Mouse (Mus musculus) kidney, embryonic 16.5 days (tissue): ENCODE results near the gene Lypd6. TPM values are rescaled to one million over a fixed set of nuclear protein-coding genes. Genes with fewer than 3 reads are reported as not detected.

Experiments used
- ATAC-seq: fragments of 200-750 bp; cut with Nextera tagmentation; 2 replicates; pipeline ENCODE4 v1.8.0; 2017; ENCODE audit warnings: moderate TSS enrichment; ENCODE audit not compliant: low FRiP score, low TSS enrichment
- H3K27ac ChIP-seq: fragments of 300-500 bp; sonication (generic); 2 replicates; pipeline ENCODE4 v1.5.1; 2014; ENCODE audit warnings: low read length
- H3K27me3 ChIP-seq: fragments of 300-500 bp; sonication (generic); 2 replicates; pipeline ENCODE4 v1.6.1; 2014; ENCODE audit warnings: low read length, control low read depth, mixed read lengths; ENCODE audit not compliant: insufficient read depth
- H3K36me3 ChIP-seq: fragments of 300-500 bp; sonication (generic); 2 replicates; pipeline ENCODE4 v1.6.1; 2014; ENCODE audit warnings: low read length, control low read depth, mixed read lengths; ENCODE audit not compliant: insufficient read depth
- H3K4me1 ChIP-seq: fragments of 300-500 bp; sonication (generic); 2 replicates; pipeline ENCODE4 v1.6.1; 2014; ENCODE audit warnings: low read length, control low read depth, mixed read lengths; ENCODE audit not compliant: insufficient read depth
- H3K4me2 ChIP-seq: fragments of 300-500 bp; sonication (generic); replicated peaks from 2 replicates; pipeline ENCODE4 v1.6.1; 2014; ENCODE audit warnings: low read depth, low read length
- H3K4me3 ChIP-seq: fragments of 300-500 bp; sonication (generic); 2 replicates; pipeline ENCODE4 v1.5.1; 2014; ENCODE audit warnings: mild to moderate bottlenecking, low read length
- H3K9ac ChIP-seq: fragments of 300-500 bp; sonication (generic); replicated peaks from 2 replicates; pipeline ENCODE4 v1.6.1; 2014; ENCODE audit warnings: low read length
- H3K9me3 ChIP-seq: fragments of 300-500 bp; sonication (generic); 2 replicates; pipeline ENCODE4 v1.6.1; 2016; ENCODE audit warnings: low read length, control low read depth
- WGBS: fragments of 180-500 bp; shearing (Covaris S2); extraction: QIAGEN DNeasy Blood & Tissue Kit; methylation state at CpG from one replicate; pipeline ENCODE4 v1.1.7; 2014; 5-methylcytosine and 5-hydroxymethylcytosine counted together
- polyA plus RNA-seq: library from polyadenylated mRNA; unstranded; fragments of >200 nt; fragmentation: Nextera tagmentation; extraction: Ambion mirVana; gene quantifications from 2 replicates; pipeline ENCODE4 v1.2.1, GENCODE M21; 2015

Gene Lypd6
- polyA plus RNA-seq: 12.5 and 14.1 TPM in 2 replicates

DNA sequence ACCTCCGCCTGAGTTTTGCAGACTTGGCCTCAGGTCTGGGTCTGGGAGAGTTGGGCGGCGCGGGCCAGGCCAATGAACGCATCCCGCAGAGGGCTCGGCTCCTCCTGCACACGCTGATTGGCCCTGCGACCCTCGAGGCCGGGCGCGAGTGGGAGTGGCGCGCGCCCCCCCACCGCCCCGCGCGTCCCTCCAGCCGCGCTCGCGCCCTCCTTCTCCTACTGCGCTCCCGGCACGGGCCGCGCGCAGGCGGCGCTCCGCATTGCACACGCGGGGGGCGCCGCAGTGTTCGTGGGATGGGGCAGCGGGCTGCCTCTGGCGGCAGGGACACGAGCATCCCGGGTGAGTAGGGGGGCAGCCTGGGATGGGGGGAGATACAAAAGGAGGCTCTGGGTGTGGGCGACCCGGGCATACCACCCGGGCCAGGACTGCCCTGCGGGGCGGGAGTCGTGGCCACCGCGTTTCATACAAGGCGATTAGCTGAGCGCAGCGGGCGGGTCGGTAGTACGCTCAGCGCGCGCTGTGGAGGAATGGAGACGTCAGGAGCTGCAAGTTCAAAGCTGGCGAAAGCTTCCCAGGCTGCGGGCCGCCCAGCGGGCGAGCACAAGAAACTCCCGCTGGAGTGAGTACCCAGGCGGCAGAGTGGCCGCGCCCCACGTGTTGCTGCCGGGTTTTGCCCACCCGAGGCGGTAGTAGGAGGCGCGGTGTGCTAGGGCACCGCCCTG is at the start of gene Lypd6:
Gene Lypd6 (plus strand): TSS at position 184 of the 722 bp plus-strand sequence.
- Histone ChIP-seq H3K27ac (peak within 1 kb of the TSS; percentile 31), H3K36me3 (no peaks in the 10 kb centered on the region), H3K4me1 (peaks cover 16% of the 10 kb centered on the region), H3K27me3 (0 out of 2 replicates have a peak, but pooled peaks cover 3% of the 10 kb centered on the region), H3K9ac (peak within 1 kb of the TSS; percentile 64), H3K9me3 (no peaks in the 10 kb centered on the region), H3K4me3 (peak within 1 kb of the TSS; percentile 60), H3K4me2 (peak within 1 kb of the TSS; percentile 87)
- under 1% methylated on average over 75 of the region's 76 CpGs for WGBS
- peak; percentile 97 for ATAC-seq

DNA sequence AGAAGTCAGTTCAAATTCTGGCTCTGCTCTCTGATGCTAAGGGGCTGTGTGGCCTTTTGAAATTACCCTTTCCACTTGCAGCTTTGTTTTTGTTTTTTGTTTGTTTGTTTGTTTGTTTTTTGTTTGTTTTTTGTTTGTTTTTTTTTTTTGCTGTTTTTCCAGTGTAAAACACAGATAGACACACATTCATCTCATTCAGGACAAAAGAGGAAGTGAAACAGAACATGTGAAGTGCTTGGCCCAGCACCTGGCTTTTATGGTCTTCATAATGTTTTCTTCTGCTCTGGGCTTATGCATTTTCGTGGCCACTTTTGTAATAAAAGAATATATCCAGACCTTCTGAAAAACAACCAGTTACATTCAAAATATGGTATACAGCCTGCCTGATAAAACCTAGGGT is 46.8 kb upstream of the Lypd6 start:
- Histone ChIP-seq H3K4me3 (no peak overlapping the region), H3K4me2 (no peak overlapping the region), H3K36me3 (no peaks in the 10 kb centered on the region), H3K9ac (no peak overlapping the region), H3K27ac (no peak overlapping the region), H3K27me3 (no peaks in the 10 kb centered on the region), H3K4me1 (no peaks in the 10 kb centered on the region), H3K9me3 (no peaks in the 10 kb centered on the region)
- 71% methylated on average over 1 of the region's 1 CpGs for WGBS
- no peak for ATAC-seq

DNA sequence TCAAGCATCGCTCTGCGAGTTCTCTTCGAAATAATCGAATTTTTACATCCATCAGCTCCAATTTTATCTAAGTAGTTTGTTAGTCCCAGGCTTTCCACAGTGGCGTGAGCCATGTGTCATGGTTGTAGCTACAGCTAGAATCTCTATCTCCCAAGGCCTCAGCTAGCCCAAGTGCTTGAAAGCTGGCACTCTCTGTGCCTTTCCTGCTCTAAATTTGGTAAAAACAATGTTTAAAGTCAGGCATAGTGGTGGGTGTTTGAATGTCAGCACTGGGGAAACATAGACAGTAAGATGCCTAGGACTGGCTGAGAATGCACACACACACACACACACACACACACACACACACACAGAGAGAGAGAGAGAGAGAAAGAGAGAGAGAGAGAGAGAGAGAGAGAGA is 40.7 kb upstream of the Lypd6 start:
- no peak for ATAC-seq
- 94% methylated on average over 5 of the region's 5 CpGs for WGBS
- no peak overlapping the region for H3K4me2 ChIP-seq
- H3K4me3 ChIP-seq: no peak overlapping the region
- H3K27me3 ChIP-seq: no peaks in the 10 kb centered on the region
- no peaks in the 10 kb centered on the region for H3K9me3 ChIP-seq
- no peaks in the 10 kb centered on the region for H3K36me3 ChIP-seq
- H3K9ac ChIP-seq: no peak overlapping the region
- H3K27ac ChIP-seq: no peak overlapping the region
- no peaks in the 10 kb centered on the region for H3K4me1 ChIP-seq

DNA sequence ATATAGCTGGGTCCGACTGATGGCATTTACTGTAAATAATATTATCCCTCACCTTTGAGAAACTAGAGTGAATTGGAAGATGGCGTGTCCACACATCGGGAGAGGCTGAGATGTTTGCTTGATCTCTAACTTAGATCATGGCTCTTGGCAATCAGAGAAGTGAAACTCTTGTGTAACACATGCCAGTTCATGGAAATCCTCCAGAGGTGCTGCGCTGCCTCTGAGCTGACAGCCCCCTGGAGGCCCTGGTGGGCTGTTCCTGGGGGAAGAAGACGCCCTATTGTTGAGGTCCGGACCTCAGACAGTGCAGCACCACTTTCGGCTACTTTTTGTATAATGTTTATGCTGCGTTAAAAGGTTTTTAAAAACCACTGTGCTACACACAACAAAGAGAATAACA is 37.3 kb upstream of the Lypd6 start:
- ATAC-seq: no peak
- no peaks in the 10 kb centered on the region for H3K4me1 ChIP-seq
- no peak overlapping the region for H3K4me3 ChIP-seq
- H3K9me3 ChIP-seq: no peaks in the 10 kb centered on the region
- no peaks in the 10 kb centered on the region for H3K27me3 ChIP-seq
- H3K4me2 ChIP-seq: no peak overlapping the region
- H3K36me3 ChIP-seq: no peaks in the 10 kb centered on the region
- H3K27ac ChIP-seq: no peak overlapping the region
- H3K9ac ChIP-seq: no peak overlapping the region
- WGBS: 71% methylated on average over 8 of the region's 8 CpGs

DNA sequence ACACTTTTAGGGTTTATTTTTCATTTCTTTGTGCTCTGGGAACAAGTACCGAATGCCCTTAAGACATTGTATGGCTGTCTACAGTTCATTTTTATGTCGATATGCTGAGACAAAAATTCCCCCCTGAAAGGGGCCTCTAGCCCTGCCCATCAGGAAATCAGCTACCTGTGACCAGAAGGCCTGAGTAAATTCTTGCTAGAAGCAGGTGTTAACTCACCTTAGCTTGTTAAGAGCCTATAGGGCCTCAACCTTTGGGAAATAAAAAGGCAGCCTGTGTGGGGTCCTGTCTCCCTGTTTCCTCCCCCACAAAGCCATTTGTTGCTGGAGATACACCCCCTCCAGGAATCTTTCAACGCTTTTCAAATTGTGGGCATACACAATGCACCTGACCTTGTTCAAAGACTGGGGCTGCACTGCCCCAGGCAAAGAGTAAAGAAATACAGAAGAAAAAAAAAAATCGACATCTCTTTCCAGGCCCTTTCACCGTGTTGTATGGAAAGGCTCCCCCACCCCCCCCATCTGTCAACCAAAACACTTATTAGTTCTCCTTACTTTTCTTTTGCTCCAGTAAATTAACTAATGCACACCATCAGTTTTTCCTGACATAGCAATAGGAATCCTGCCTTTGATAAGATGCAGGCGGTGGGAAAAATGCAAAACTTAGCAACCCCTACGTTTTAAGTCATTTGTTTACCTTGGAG is 21.9 kb upstream of the Lypd6 start:
- H3K36me3 ChIP-seq: no peaks in the 10 kb centered on the region
- no peak overlapping the region for H3K4me2 ChIP-seq
- no peak overlapping the region for H3K4me3 ChIP-seq
- H3K27ac ChIP-seq: no peak overlapping the region
- no peaks in the 10 kb centered on the region for H3K4me1 ChIP-seq
- no peaks in the 10 kb centered on the region for H3K27me3 ChIP-seq
- ATAC-seq: no peak
- no peaks in the 10 kb centered on the region for H3K9me3 ChIP-seq
- WGBS: 56% methylated on average over 7 of the region's 7 CpGs
- H3K9ac ChIP-seq: no peak overlapping the region

DNA sequence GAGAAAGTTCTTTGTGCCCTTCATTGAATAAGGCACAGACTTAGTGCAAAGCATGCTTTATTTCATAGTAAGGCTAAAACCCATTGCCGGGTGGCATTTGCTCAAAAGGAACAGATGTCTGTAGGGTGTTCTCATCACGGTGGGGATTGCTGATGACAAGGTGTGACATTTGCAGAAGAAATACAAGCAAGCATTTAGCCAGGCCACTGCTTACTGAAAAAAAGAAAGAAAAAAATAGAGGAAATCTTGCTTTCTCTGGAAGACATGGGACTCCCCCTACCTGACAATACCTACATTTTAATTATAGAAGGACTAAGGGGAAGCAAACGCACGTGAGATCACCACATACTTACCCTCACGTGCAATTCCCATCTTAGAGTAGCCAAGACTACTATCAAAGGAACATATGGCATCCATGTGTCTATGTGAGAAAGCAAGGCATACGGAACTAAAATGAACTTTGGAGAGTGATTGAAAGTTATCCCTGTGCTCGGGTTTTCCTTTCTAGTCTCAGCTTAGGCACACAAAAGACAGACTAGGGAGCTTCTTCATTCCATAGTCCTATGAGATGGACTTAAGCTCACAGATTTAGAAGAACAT is 21.3 kb upstream of the Lypd6 start:
- no peaks in the 10 kb centered on the region for H3K36me3 ChIP-seq
- H3K9me3 ChIP-seq: no peaks in the 10 kb centered on the region
- no peak for ATAC-seq
- H3K27ac ChIP-seq: no peak overlapping the region
- 76% methylated on average over 7 of the region's 7 CpGs for WGBS
- no peaks in the 10 kb centered on the region for H3K27me3 ChIP-seq
- no peak overlapping the region for H3K9ac ChIP-seq
- H3K4me2 ChIP-seq: no peak overlapping the region
- no peak overlapping the region for H3K4me3 ChIP-seq
- no peaks in the 10 kb centered on the region for H3K4me1 ChIP-seq

DNA sequence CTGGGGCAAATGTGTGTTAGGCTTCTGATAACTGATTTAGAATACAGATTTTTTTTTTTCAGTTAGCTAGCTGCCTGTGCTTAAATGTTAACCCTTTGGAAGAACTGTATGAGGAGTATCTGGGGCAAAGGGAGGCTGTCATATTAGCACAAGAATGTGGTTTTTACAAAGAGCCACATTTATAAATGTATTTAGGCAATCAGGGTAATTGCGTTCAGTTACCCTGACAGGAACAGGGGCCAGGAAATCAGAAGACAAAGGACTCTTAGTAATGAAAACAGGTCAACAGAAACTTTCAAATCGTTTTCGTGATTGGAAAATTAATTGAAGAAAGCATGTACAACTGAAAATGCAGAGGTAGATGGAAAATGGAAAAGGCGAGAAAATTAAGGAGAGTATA is 20.4 kb upstream of the Lypd6 start:
- Histone ChIP-seq H3K27ac (no peak overlapping the region), H3K9me3 (no peaks in the 10 kb centered on the region), H3K27me3 (no peaks in the 10 kb centered on the region), H3K9ac (no peak overlapping the region), H3K36me3 (no peaks in the 10 kb centered on the region), H3K4me1 (no peaks in the 10 kb centered on the region), H3K4me3 (no peak overlapping the region), H3K4me2 (no peak overlapping the region)
- no peak for ATAC-seq
- 79% methylated on average over 4 of the region's 4 CpGs for WGBS

DNA sequence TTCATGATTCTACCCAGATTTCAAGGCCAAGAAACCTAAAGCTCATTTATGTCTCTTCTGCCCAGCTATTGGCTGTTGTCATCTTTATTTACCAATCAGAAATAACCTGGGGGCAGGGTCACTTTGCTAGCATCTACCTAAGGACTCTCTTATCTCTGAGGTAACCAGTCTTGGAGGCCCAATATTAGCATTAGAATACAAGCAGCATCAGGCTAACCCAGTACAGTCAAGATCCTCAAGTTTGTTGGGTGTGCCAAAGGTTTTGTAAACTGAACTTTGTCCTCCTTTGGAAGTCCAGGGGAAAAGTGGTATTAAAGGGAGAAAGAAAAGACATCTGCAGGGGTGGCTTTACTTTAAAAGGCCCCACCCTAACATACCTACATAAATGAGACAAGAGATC is 17.8 kb upstream of the Lypd6 start:
- H3K36me3 ChIP-seq: no peaks in the 10 kb centered on the region
- H3K9ac ChIP-seq: no peak overlapping the region
- H3K4me3 ChIP-seq: no peak overlapping the region
- H3K9me3 ChIP-seq: no peaks in the 10 kb centered on the region
- no peak for ATAC-seq
- no peak overlapping the region for H3K4me2 ChIP-seq
- no peaks in the 10 kb centered on the region for H3K4me1 ChIP-seq
- H3K27ac ChIP-seq: no peak overlapping the region
- H3K27me3 ChIP-seq: no peaks in the 10 kb centered on the region

DNA sequence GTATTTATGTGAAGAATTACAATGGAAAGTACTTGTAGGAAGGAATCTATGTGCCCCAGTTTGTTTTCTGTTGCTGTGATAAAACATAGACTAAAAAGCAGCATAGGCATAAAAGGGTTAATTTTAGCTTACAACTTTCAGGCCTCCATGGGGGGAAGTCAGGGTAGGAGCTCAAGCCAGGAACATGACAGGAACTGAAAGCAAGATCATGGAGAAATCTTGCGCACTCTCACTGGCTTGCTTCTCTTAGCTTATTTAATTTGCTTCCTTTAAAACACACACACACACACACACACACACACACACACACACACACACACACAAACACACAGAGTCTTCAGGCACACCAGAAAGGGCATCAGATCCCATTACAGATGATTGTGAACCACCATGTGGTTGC is 12.3 kb upstream of the Lypd6 start:
- Histone ChIP-seq H3K4me1 (no peaks in the 10 kb centered on the region), H3K9ac (no peak overlapping the region), H3K27ac (no peak overlapping the region), H3K4me2 (no peak overlapping the region), H3K9me3 (no peaks in the 10 kb centered on the region), H3K36me3 (no peaks in the 10 kb centered on the region), H3K27me3 (no peaks in the 10 kb centered on the region), H3K4me3 (no peak overlapping the region)
- WGBS: 82% methylated on average over 1 of the region's 1 CpGs
- ATAC-seq: no peak

DNA sequence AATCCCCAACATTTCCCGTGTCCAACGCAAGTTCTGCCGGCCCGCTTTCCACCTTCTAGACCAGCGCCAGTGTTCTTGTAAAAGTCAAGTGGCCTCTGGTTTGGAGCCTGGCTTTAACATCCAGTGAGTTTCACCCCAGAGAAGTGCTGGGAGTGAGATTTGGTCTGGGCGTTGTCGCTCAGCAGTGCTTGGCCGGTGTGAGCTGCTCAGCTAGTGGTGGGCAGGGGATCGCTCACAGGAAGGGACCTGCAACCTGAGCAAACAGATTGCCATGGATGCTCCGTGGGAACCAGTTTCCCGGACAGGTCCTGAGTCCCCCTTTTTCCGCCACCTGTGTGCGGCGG is 355 bp upstream of the Lypd6 start:
- 0 out of 2 replicates have a peak, but pooled peaks cover 3% of the 10 kb centered on the region for H3K27me3 ChIP-seq
- no peaks in the 10 kb centered on the region for H3K9me3 ChIP-seq
- peak overlapping the region; percentile 87 for H3K4me2 ChIP-seq
- H3K4me1 ChIP-seq: peaks cover 16% of the 10 kb centered on the region
- peak; percentile 66 for ATAC-seq
- no peaks in the 10 kb centered on the region for H3K36me3 ChIP-seq
- under 1% methylated on average over 14 of the region's 14 CpGs for WGBS
- H3K9ac ChIP-seq: peak overlapping the region; percentile 64
- peak overlapping the region; percentile 60 for H3K4me3 ChIP-seq
- peak overlapping the region; percentile 31; the same call in 1 of the 2 replicates for H3K27ac ChIP-seq
